Mouse (Mus musculus) midbrain, embryonic 14.5 days (tissue): Measurements from ENCODE around the gene Hspb3. TPM values are rescaled to one million over a fixed set of nuclear protein-coding genes. Genes with fewer than 3 reads are reported as not detected.
A peak's percentile ranks its signal among the peaks of the same experiment; 100 is the strongest.

Source experiments
- ATAC-seq: fragments of 200-750 bp; cut with Nextera tagmentation; 2 replicates; pipeline ENCODE4 v1.8.0; 2017; ENCODE audit warnings: moderate number of reproducible peaks, moderate library complexity; ENCODE audit not compliant: low FRiP score, low TSS enrichment
- DNase-seq: peaks from one replicate; pipeline ENCODE4 v3.0.0-alpha.2; 2015
- H3K27ac ChIP-seq: fragments of 300-500 bp; sonication (generic); replicated peaks from 2 replicates; pipeline ENCODE4 v1.5.1; 2014; ENCODE audit warnings: mild to moderate bottlenecking, low read depth, low read length, moderate library complexity
- H3K27me3 ChIP-seq: fragments of 300-500 bp; sonication (generic); 2 replicates; pipeline ENCODE4 v1.6.1; 2014; ENCODE audit warnings: low read length, control low read depth, mixed read lengths; ENCODE audit not compliant: control insufficient read depth, insufficient read depth
- H3K36me3 ChIP-seq: fragments of 300-500 bp; sonication (generic); 2 replicates; pipeline ENCODE4 v1.6.1; 2014; ENCODE audit warnings: low read length, control low read depth; ENCODE audit not compliant: control insufficient read depth, insufficient read depth
- H3K4me1 ChIP-seq: fragments of 300-500 bp; sonication (generic); 2 replicates; pipeline ENCODE4 v1.6.1; 2014; ENCODE audit warnings: mild to moderate bottlenecking, antibody characterized with exemption, low read length, control low read depth; ENCODE audit not compliant: control insufficient read depth, insufficient read depth
- H3K4me2 ChIP-seq: fragments of 300-500 bp; sonication (generic); 2 replicates; pipeline ENCODE4 v1.6.1; 2014; ENCODE audit warnings: mild to moderate bottlenecking, low read length, moderate library complexity
- H3K4me3 ChIP-seq: fragments of 300-500 bp; sonication (generic); replicated peaks from 2 replicates; pipeline ENCODE4 v1.5.1; 2014; ENCODE audit warnings: low read depth, low read length
- H3K9ac ChIP-seq: fragments of 300-500 bp; sonication (generic); replicated peaks from 2 replicates; pipeline ENCODE4 v1.6.1; 2014; ENCODE audit warnings: mild to moderate bottlenecking, low read length, moderate library complexity
- H3K9me3 ChIP-seq: fragments of 300-500 bp; sonication (generic); 2 replicates; pipeline ENCODE4 v1.6.1; 2016; ENCODE audit warnings: low read length, control low read depth, mixed read lengths; ENCODE audit not compliant: control insufficient read depth
- WGBS: fragments of 180-500 bp; shearing (Covaris S2); extraction: QIAGEN DNeasy Blood & Tissue Kit; methylation state at CpG from one replicate; pipeline ENCODE4 v1.1.7; 2014; 5-methylcytosine and 5-hydroxymethylcytosine counted together
- polyA plus RNA-seq: library from polyadenylated mRNA; unstranded; fragments of >200 nt; fragmentation: Nextera tagmentation; extraction: Ambion mirVana; gene quantifications from 2 replicates; pipeline ENCODE4 v1.2.1, GENCODE M21; 2014

The Hspb3 gene
- polyA plus RNA-seq, 1 experiment from 2014 or later = 0.29 TPM

DNA sequence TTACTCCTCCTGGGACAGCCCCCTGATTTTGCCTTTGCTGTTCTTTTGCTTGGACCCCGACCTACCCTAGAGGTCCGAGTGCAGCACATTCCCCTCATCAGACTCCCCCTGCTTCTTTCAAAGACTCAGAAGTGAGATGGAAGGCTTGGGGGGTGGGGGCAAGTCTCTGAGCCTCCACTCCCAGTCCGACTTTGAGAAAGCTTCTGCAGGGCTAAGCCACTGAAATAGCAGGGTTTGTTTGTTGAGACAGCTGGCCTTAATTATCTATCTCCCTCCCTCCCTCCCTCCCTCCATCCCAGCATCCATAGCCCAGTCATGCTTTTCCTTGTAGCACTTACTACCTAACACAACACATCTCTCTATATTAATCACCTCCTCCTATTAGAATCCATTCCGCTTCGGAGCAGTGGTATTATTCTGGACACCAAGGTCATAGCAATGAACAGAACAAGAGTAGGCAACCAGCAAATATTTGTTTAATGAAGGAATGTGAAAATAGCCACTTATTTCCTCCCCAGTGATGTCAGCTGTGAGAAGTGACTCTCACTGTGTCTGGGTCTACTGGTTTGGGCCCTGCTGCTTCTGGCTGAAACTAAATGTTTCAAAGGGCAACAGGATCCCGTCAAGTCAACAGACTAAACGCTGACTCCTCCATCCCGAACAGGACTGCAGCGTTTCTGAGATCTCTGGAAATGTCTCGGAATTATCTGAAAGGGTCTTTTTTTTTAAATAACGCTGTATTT lies 41.2 kb downstream of the Hspb3 start:
- no peaks in the 10 kb centered on the region for H3K27me3 ChIP-seq
- no peak overlapping the region for H3K9ac ChIP-seq
- H3K4me3 ChIP-seq = no peak overlapping the region
- DNase-seq = no peak
- ATAC-seq = no peak
- no peak overlapping the region for H3K4me2 ChIP-seq
- peaks cover 2% of the 10 kb centered on the region for H3K4me1 ChIP-seq
- no peaks in the 10 kb centered on the region for H3K9me3 ChIP-seq
- no peak overlapping the region for H3K27ac ChIP-seq
- H3K36me3 ChIP-seq = no peaks in the 10 kb centered on the region
- 75% methylated on average over 11 of the region's 11 CpGs for WGBS

DNA sequence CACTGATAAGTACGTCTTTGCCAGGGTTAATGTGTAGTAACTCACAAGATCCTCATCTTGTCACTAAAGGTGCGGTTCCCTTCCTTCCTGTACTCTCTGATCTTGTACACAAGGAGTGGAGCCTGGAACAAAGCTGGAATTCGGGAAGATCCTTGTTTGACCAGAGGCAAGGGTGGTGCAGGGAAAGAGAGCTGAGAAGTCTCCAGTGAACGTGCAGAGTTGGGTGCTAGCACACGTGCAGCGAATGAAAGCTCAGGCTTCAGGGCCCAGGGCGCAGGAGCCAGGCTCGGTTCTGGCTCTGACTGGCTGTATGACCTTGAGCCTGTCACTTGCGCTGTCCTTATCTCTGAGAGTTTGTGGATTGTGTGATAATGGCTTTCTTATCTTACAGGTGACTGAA lies 44.5 kb downstream of the Hspb3 start:
- Histone ChIP-seq H3K4me3 (no peak overlapping the region), H3K27me3 (no peaks in the 10 kb centered on the region), H3K9ac (no peak overlapping the region), H3K9me3 (no peaks in the 10 kb centered on the region), H3K27ac (no peak overlapping the region), H3K4me2 (no peak overlapping the region), H3K36me3 (no peaks in the 10 kb centered on the region), H3K4me1 (peaks cover 34% of the 10 kb centered on the region)
- DNase-seq (no peak), ATAC-seq (no peak)
- 77% methylated on average over 9 of the region's 9 CpGs for WGBS

DNA sequence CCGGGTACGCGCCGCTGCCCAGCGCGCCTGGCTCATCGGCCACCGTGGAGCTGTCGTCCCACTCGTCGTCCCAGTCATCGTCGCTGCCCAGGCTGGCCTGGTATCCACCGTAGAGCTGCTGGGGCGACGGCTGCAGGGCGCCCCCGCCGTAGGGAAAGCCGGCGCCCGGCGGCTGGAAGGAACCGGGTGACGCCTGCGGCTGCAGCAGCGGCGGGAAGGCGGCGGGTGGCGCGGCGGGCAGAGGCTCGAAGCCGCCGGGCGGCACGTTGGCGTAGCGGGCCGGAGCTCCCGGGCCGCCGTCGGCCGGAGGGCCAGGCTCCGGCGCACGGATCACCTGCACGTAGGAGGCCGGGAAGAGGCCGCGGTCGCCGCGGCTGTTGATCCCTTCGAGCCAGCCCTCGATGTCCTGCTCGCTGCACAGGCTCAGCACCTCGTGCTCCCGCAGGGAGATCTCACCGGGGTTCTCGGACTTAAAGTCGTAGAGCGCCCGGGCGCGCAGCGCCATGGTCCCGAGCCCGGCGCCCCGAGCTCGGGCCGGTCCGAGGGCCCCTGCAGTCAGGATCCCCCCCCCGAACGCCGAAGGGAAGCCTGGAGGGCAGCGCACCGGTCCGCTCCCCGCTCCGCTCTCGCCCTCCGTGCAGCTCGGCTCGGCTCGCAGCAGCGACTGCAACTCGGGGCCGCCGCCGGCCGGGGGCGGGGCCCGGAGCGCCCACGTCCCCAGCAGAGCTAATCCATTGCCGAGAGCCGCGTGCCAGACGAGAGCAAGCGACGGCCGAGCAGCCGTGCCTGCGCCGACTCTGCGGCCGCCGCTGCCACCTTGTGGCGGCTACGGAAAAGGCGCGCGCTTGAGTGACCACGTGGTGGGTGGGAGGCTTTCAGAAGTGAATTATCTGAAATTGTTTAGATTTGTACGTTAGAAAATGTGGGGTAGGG lies 45.3 kb downstream of the Hspb3 start, which contains the start of gene Snx18:
Gene Snx18 (minus strand): TSS at position 674 of the 933 bp plus-strand sequence.
- DNase-seq = peak; percentile 98
- no peaks in the 10 kb centered on the region for H3K9me3 ChIP-seq
- peak within 1 kb of the TSS; percentile 91 for H3K27ac ChIP-seq
- H3K9ac ChIP-seq = peak within 1 kb of the TSS; percentile 87
- H3K36me3 ChIP-seq = no peaks in the 10 kb centered on the region
- peak within 1 kb of the TSS; percentile 86 for H3K4me3 ChIP-seq
- peak; percentile 95 for ATAC-seq
- under 1% methylated on average over 111 of the region's 119 CpGs for whole genome bisulfite sequencing
- H3K4me2 ChIP-seq = peak within 1 kb of the TSS; percentile 69
- H3K4me1 ChIP-seq = peaks cover 41% of the 10 kb centered on the region
- no peaks in the 10 kb centered on the region for H3K27me3 ChIP-seq

DNA sequence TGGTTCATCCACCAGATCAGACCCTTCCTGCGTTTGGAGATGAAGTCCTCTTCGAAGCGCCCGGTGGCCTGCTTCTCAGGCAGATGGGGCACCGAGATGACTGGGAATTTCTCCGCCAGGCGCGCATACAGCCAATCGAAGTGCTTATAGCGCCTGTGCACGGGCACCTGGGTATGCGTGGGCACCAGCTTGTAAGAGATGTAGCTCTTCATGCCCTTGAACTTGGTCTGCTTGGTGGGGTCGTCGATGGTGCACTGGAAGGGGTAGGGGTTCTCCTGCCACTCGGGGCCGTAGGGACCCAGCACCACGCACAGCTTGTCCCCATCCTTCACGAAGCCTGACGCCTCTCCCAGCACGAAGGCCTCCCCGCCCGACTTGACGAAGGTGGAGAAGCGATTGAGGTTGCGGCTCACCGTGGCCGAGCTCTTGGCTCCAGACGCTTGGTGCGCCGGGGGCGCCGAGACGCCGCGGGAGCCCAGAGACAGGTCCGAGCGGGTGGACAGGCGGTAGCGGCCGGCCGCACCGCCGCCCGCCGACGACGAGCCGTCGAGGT lies 46.1 kb downstream of the Hspb3 start:
- WGBS = 14% methylated on average over 49 of the region's 49 CpGs
- peak overlapping the region; percentile 69 for H3K4me2 ChIP-seq
- peaks cover 48% of the 10 kb centered on the region for H3K4me1 ChIP-seq
- peak overlapping the region; percentile 91 for H3K27ac ChIP-seq
- H3K27me3 ChIP-seq = no peaks in the 10 kb centered on the region
- H3K4me3 ChIP-seq = peak overlapping the region; percentile 86
- peak overlapping the region; percentile 87 for H3K9ac ChIP-seq
- no peaks in the 10 kb centered on the region for H3K36me3 ChIP-seq
- DNase-seq (peak; percentile 58), ATAC-seq (peak; percentile 1; the same call in 1 of the 2 replicates)
- H3K9me3 ChIP-seq = no peaks in the 10 kb centered on the region

DNA sequence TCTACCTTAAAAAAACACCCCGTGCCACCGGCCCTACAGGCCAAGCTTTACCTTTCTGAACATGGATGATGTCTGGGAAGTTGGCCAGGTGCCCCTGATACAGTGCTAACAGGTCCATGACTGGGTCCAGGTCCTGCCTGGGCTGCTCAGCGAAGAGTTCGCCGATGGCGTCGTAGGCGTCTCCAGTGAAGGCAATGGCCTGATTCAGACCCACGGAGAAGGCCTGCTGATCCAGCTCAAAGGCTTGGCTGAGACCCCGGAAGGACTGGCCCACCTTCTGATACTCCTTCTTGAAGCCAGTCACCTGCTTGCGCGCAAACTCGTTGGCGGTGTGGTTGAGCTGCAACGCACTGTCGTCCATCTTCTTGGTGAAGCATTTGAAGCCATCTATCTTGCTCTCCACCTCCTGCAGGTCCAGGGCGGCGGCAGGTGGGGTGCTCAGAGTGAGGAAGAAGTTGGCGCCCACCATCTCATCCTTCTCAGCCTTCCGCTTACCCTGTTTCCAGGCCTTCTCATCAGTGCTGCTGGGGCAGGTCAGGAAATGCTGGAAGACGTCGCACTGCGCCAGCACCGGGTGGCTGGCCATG lies 46.6 kb downstream of the Hspb3 start:
- peak overlapping the region; percentile 86 for H3K4me3 ChIP-seq
- H3K9ac ChIP-seq = peak overlapping the region; percentile 87
- H3K4me1 ChIP-seq = peaks cover 50% of the 10 kb centered on the region
- no peak overlapping the region for H3K27ac ChIP-seq
- peak overlapping the region; percentile 69 for H3K4me2 ChIP-seq
- ATAC-seq (no peak), DNase-seq (no peak)
- no peaks in the 10 kb centered on the region for H3K9me3 ChIP-seq
- WGBS = 73% methylated on average over 24 of the region's 24 CpGs
- no peaks in the 10 kb centered on the region for H3K36me3 ChIP-seq
- H3K27me3 ChIP-seq = no peaks in the 10 kb centered on the region

DNA sequence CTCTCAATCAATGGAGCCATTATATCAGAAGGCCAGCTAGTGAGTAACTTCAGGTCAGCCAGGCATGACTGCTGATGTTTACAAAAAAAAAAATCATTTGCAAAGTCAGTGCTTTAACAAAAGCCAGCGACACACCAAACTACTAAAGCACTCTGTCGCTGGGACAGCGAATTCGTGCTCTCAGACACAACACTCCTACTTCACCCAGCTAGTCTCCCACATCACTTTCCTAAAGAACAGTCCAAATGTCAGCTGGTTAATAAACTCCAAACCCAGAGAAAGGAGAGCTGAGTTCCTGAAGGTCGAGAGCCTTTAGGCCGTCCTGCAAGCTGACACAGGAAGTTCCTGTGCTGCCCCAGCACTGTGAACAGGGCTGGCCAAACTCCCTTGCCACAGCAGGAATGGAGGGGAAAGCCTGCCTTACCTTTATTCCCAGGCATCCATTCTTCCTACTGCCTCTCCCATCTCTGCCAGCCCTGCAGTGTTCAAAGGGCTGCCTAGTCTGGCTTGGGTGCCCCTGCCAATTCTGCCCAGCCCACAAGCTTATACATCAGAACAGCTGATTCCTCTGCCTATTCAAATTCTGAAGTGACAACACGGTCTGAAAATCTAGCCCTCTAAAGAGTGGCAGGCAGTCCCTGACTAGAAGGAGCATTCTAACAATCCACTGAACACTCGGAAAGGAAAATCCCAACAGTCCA lies 47.4 kb downstream of the Hspb3 start:
- Histone ChIP-seq H3K27me3 (no peaks in the 10 kb centered on the region), H3K4me1 (peaks cover 57% of the 10 kb centered on the region), H3K9ac (peak overlapping the region; percentile 87), H3K4me3 (peak overlapping the region; percentile 86), H3K27ac (no peak overlapping the region), H3K4me2 (peak overlapping the region; percentile 69), H3K36me3 (no peaks in the 10 kb centered on the region), H3K9me3 (no peaks in the 10 kb centered on the region)
- ATAC-seq (no peak), DNase-seq (no peak)
- WGBS = 11% methylated on average over 8 of the region's 8 CpGs

DNA sequence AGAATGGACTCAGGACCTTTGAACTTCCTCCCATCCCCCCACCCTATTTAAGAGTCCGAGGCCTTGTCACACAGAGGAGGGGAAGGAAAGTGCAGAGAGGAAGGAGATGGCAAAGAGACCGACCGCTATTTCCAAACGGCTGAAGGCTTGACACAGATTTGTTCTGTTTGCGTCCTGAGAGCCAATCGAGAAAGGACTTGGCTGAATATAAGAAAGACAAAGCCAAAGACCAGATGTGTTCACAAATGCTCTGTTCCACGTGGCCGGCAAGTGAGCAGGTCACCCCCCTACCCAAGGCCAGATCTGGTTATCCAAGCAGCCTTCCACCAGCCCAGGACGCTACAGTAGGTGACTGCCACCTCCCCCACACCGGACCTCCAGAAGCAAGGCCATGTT lies 47.9 kb downstream of the Hspb3 start:
- H3K9me3 ChIP-seq = no peaks in the 10 kb centered on the region
- DNase-seq (no peak), ATAC-seq (no peak)
- no peaks in the 10 kb centered on the region for H3K27me3 ChIP-seq
- under 1% methylated on average over 10 of the region's 10 CpGs for WGBS
- H3K36me3 ChIP-seq = no peaks in the 10 kb centered on the region
- peak overlapping the region; percentile 87 for H3K9ac ChIP-seq
- H3K4me1 ChIP-seq = peaks cover 63% of the 10 kb centered on the region
- H3K4me3 ChIP-seq = peak overlapping the region; percentile 86
- H3K27ac ChIP-seq = no peak overlapping the region
- H3K4me2 ChIP-seq = peak overlapping the region; percentile 69
